Mouse (Mus musculus): Measurements from ENCODE around the gene Reg3d. TPM values are rescaled to one million over a fixed set of nuclear protein-coding genes. Genes with fewer than 3 reads are reported as not detected.
"Not testable (repeated sequence)": the region's sequence is repeated elsewhere in the genome, so short reads cannot be mapped to it uniquely, and the experiment has no call there.

Reg3d gene
- not detected in 2 replicates for polyA plus RNA-seq (2015; fragmentation: Nextera tagmentation; extraction: Ambion mirVana)

DNA sequence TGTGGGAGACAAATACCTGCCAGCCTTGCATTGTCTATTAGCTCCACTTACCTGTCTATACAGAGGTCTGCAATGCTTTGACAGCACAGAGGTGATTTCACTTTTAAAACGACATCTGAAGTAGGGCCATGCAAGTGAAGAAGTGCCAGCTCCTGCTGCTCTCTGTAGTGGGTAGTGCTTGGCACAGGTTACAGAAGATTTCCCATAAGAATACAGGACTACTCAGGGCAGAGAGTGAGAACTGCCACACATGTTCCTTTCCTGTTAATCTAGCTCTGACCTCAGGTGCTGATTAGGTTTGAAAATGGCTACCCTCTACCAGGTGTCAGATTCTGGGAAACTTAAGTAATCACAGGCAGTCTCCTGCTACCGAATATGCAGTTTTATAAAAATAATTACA is at the start of gene Reg3d:
Reg3d (minus strand) TSS at position 101 of the 400 bp plus-strand sequence.
- DNase-seq (ENCODE audit: low spot score) = no peak

DNA sequence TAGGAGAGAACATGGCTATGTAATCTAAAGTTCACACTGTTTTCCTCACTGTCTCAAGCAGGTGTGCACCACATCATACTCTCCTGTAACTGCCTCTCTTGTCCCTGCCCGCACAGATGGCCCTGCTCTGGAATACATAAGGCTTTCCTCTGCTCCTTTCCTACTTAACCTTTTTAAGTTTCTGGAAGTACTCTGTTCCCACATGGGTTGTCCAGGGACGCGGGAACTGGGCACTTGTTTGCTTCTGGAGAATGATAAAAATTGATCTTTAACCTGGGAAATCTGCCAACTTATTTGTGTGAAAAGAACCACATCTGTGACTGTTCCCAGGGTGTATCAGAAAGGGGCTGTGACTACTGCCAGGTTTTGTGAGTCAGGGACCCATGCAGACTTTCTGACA is 46.8 kb upstream of the Reg3d start:
- no peak for DNase-seq (ENCODE audit: low spot score)

DNA sequence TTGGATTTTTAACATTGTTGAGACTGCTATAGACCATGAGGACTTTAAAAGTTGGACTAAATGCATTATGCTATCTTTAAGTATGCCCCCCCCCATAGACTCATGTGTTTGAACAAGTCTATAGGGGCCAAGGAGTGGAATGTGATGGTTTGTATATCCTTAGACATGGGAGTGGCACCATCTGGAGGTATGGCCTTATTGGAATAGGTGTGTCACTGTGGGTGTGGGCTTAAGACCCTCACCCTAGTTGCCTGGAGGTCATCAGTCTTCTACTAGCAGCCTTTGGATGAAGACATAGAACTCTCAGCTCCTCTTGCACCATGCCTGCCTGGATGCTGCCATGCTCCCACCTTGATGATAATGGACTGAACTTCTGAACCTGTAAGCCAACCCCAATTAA is 43.7 kb upstream of the Reg3d start, which contains the start of gene Reg1:
Reg1 (plus strand) TSS at position 301 of the 400 bp plus-strand sequence.
- DNase-seq (ENCODE audit: low spot score) = not testable (repeated sequence)

DNA sequence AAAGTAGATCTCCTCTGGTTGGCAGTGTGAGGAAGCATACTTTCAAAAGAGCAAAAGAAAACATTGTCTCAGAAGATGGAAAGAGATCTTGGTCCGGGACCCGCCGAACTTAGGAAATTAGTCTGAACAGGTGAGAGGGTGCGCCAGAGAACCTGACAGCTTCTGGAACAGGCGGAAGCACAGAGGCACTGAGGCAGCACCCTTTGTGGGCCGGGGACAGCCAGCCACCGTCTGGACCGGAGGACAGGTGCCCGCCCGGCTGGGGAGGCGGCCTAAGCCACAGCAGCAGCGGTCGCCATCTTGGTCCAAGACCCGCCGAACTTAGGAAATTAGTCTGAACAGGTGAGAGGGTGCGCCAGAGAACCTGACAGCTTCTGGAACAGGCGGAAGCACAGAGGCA is 16.7 kb upstream of the Reg3d start, which contains the start of gene Reg2:
Reg2 (plus strand) TSS at position 301 of the 400 bp plus-strand sequence.
- DNase-seq (ENCODE audit: low spot score) = not testable (repeated sequence)

DNA sequence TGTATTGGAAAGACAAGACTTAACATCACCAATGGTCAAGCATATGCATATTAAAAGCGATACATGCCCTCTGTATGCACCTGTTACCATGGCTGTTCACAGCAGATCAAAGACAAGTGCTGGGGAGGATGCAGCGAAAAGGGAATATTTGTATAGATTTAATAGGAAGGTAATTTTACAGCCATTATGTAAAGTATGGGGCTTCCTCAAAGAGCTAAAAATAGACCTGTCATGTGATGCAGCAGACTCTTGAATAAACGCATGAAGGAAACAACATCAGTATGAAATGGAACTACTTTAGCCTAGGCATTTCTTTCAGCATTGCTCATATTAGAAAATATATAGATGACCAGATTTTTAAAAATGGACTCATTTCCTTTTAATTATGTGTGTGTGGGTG is 6.9 kb upstream of the Reg3d start:
- DNase-seq (ENCODE audit: low spot score) = no peak

DNA sequence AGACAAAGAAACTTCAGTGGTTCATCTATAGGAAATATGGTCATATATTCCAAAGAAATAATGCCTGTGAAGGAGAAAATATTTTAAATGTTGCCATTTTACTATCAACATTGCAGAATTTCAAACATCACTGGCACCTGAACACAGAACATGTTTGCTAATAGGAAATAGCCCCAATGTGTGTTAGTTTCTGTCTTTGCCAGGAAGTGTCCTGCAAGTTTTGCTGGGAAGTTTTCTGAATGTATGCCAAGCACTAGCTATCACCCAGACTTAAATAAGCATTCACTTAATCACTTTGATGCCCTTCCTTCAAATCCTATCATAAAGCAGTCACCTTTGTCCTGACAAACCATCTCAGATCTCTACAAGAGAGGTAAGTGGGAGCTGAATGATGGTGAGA is 1.7 kb upstream of the Reg3d start, which contains the start of gene Reg3a:
Reg3a (plus strand) TSS at position 301 of the 400 bp plus-strand sequence.
- no peak for DNase-seq (ENCODE audit: low spot score)

DNA sequence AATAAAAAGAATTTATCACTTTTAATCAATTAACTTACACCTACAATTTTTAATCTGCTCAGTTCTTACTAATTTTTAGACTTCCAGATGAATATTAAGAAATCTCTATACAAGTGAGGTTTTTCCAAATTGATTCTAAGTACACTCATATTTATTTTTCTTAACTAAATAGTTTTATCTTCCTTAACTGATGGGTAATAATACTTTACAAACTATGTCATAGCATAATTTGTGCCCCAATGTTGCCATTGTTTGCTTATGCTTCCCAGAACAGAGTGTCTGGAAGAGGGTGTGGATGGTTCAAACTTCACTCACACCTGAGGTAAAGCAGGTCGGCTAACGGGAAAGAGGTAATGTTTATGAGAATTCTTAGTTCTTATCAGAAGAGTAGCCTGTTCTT is 8.3 kb downstream of the Reg3d start, which contains the start of gene Reg3b:
Reg3b (plus strand) TSS at position 301 of the 400 bp plus-strand sequence.
- no peak for DNase-seq (ENCODE audit: low spot score)

DNA sequence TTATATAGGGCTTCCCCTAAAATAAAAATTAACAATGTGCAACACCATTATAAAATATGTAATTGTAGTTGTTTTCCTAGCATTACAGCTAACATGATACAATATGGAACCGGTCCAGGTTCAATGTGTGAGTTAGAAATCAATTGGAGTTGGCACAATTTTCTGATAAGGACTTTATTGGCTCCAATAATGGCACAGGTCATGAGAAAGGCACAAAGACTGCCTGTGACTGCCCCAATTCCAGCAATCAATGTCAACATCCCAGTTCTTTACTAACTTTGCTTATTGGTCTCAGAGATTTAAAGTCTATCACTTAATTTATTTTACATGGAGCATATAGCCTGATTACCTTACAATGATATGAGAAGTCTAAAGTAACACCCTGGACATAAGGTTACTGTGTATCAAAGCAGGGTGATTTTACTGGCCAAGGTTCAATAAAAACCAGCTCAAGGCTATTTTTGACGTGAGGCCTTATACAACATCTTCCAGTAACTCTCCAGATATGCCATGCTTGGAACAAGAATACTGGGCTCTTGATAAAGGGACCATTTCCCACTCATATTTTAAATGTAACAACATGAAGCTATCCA is 16.6 kb downstream of the Reg3d start:
- DNase-seq (ENCODE audit: low spot score) = no peak

DNA sequence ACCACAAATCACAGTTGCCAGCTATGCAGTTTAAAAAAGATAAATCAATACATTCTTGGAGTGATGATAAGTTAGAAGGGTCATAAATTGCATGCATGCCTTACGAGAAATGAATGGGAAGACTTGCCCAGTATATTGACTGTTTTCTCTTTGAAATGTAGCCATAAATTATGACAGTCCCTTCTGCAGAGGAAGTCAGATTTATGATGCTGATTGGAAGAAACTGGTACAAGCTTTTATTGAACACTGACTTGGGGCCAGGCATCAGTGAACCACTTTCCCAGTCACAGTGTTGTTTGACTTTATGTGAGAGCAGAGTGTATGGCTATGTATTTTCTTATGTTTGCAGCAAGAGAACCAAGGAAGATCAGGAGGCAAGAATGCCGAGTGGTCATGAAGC is 37.0 kb downstream of the Reg3d start:
- no peak for DNase-seq (ENCODE audit: low spot score)

DNA sequence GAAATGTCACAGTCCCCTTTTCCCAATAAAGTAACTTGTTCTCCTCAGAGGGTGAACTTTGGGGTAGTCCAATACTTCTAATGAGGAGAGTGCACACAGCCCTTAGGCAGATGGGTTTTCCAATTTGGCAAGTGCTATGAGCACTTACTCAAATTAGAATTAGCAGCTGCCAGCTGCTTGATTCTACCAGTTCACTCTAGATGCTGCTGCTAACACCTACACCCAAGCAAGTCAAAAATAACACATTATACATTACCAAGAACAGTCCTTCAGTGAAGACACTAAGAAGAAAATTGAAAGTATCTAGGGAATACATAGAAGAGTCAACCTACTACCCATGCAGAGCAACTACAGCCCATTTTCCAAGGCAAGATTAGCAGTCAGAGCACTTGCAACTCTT is 38.4 kb downstream of the Reg3d start:
- DNase-seq (ENCODE audit: low spot score) = no peak

DNA sequence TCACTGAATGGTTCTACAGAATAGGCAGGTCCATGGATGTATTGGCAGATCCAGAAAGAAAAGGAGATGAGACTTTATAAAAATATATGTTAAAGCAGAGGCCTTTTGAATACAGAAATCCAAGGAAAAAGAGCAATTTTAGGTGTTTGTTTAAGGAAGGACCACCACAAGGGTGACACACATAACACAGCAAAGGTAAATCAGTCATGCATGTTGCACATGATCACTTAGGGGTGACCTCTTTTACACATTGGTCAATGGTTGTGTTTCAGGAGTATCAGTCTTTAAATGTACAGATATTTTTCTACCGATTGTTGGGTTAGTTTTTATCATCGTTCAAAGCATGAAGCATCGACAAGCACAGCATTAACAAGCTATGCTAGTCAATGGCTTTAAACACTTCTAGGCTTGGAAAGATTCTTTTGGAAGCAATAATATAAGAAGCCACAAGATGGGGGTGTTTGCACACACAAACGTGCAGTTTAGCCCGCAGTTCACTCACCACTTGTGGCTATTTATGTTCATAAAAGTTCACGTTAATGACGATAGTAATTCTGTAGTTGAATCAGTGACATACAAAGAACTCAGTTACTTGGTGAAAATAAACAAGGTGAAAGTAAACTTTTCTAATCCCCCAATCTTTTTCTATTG is 46.6 kb downstream of the Reg3d start:
- no peak for DNase-seq (ENCODE audit: low spot score)

DNA sequence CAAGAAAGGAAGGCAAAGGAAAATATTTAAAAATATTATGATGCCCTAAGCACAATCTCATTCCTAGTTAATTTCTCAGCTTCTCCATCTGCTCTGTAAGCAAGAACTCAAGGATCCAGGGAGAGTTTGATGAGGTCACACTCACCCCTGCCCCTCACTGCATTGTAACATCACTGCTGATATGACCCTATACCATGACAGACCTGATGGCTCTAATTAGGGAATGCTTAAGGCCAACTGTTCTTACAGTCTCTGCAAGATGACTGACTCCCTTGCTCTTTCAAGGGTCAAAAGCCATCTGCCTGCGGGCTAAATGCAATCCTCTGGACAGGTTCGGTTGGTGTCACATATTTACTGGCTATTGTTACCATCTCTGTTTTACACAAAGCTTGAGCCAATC is 49.5 kb downstream of the Reg3d start:
- DNase-seq (ENCODE audit: low spot score) = no peak

DNA sequence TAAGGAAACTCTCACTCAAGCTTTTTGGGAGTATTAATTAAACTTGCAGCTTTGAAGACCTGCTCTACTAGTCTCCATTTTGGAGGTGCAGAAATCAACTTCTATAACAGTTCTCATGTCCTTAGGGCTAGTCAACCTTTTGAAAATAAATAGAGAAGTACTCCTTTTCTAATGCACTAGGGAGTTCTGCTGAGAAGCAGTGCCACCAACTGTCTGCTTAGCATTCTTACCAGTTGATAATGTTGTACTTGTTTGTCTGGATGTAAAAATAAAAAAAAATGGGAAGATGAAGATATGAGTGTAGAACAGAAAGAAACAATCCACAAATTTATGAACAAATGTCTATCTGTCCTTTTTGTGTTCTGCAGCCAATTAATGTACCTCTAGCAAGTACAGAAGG is 50.9 kb downstream of the Reg3d start:
- DNase-seq (ENCODE audit: low spot score) = no peak

Other genes starting within 250 kb of the Reg3d start
- gene Reg3b, start 8.2 kb downstream of the Reg3d start, polyA plus RNA-seq (2015; fragmentation: Nextera tagmentation; extraction: Ambion mirVana) = 5.6 and 6.0 TPM in 2 replicates
- gene Reg3a, start 1.8 kb upstream of the Reg3d start, polyA plus RNA-seq (2015; fragmentation: Nextera tagmentation; extraction: Ambion mirVana) = 0.73 and 0.96 TPM in 2 replicates
- not detected in 2 replicates for gene Reg2, start 16.8 kb upstream of the Reg3d start, polyA plus RNA-seq (2015; fragmentation: Nextera tagmentation; extraction: Ambion mirVana)
- 1.6 and 2.3 TPM in 2 replicates for gene Reg1, start 43.8 kb upstream of the Reg3d start, polyA plus RNA-seq (2015; fragmentation: Nextera tagmentation; extraction: Ambion mirVana)
- 79.6 and 104 TPM in 2 replicates for gene Reg3g, start 90.0 kb upstream of the Reg3d start, polyA plus RNA-seq (2015; fragmentation: Nextera tagmentation; extraction: Ambion mirVana)